Mouse (Mus musculus) liver, adult 2 months (tissue): ENCODE results near the gene Eva1c.

Experiments
- CTCF ChIP-seq: fragments of 200-500 bp; IDR thresholded peaks from 2 replicates; pipeline ENCODE4 v1.5.1; 2011; ENCODE audit warnings: low read depth, low read length, control low read depth
- POLR2A ChIP-seq: fragments of 200-500 bp; IDR thresholded peaks from 2 replicates; pipeline ENCODE4 v1.6.1; 2011; ENCODE audit warnings: low read length, control low read depth; ENCODE audit not compliant: insufficient read depth; ENCODE audit errors: extremely low read depth

- no peak for TF ChIP-seq CTCF
- TF ChIP-seq POLR2A = no peak
These were observed 19.1 kb downstream of the Eva1c start for GRCm38 (mm10) chr16:90845591-90845990.
